In the genomic region with DNA sequence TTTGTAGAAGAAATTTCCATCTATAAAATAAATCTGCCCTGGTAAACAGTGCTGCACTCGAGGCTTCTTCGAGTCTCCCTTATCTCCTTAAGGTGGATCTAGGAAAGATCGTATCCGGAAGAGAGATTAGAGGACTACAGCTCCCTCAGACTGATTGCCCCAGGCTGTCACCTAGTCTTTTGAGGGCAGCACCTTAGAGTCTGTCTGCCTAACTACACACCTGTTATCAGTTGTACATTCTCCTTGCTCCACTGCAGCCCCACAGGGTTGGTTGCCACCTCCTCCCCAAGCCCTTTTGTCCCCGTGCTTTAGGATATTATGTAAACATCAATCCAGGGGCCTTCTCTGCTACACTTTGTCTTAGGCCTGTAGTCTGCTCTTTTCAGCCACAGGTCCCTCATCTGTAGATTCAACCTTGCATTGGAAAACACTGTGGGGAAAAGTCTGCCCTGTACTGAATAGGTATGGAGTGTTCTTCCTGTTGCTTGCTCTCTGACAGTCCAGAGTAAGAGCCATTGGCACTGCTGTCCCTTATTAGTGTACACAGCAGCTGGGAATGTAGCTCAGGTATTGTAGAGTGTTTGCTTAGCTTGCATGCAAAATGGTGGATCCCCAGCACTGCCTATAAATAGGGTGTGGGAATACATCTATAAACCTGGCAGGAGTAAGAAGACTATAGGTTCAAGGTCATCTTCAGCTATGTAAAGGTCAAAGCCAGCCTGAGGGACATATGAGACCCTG, we compare ENCODE assay signal across 15 mouse cellular contexts.
"Had no signal": no experiment of that assay in that cellular context is flagged by ENCODE, and none has a peak within 500 bp of the region (broad histone marks: within the 10 kb centered on the region; RNA-seq: fewer than 3 reads in every experiment).

No protein-coding gene starts in this region.

- DNase-seq: kidney, adult 9 months; kidney, postnatal 10 days; kidney, postnatal 4 days; midbrain, embryonic 14.5 days; retina, postnatal 1 day; right cerebral cortex, postnatal 4 days; thymus, adult 2 months; thymus, postnatal 25 days had no signal

- H3K4me3 ChIP-seq: hindbrain, embryonic 12.5 days; layer of hippocampus, adult 2 months; limb, embryonic 10.5 days; neural tube, embryonic 12.5 days had no signal

- ATAC-seq: hindbrain, embryonic 16.5 days; inflammation-experienced regulatory T-cells, adult 6 months had no signal

- H3K4me2 ChIP-seq: hindbrain, embryonic 12.5 days; neural tube, embryonic 12.5 days had no signal

- H3K27me3 ChIP-seq: hindbrain, embryonic 12.5 days; neural tube, embryonic 12.5 days had no signal

- H3K9me3 ChIP-seq: hindbrain, embryonic 12.5 days; limb, embryonic 10.5 days; neural tube, embryonic 12.5 days had no signal

- H3K27ac ChIP-seq: hindbrain, embryonic 12.5 days; layer of hippocampus, adult 2 months; limb, embryonic 10.5 days; liver, embryonic 14.5 days; neural tube, embryonic 12.5 days had no signal

- H3K36me3 ChIP-seq: hindbrain, embryonic 12.5 days; limb, embryonic 10.5 days; neural tube, embryonic 12.5 days had no signal

- H3K9ac ChIP-seq: hindbrain, embryonic 12.5 days; liver, embryonic 14.5 days; neural tube, embryonic 12.5 days had no signal
